Mouse (Mus musculus) thymus, postnatal 14 days (tissue): ENCODE results near the gene Incenp.
A peak's percentile ranks its signal among the peaks of the same experiment; 100 is the strongest.
"Not testable (repeated sequence)": the region's sequence is repeated elsewhere in the genome, so short reads cannot be mapped to it uniquely, and the experiment has no call there.

ENCODE experiments used
- DNase-seq: peaks from one replicate; pipeline ENCODE4 v3.0.0; 2021

Incenp gene

GRCm38 (mm10) chr19:9917727-9918126 is 18.4 kb upstream of the Incenp start:
- DNase-seq = no peak

GRCm38 (mm10) chr19:9915935-9916334 is 16.6 kb upstream of the Incenp start:
- peak; percentile 85 for DNase-seq

GRCm38 (mm10) chr19:9914346-9914745 is 15.0 kb upstream of the Incenp start:
- DNase-seq = no peak

GRCm38 (mm10) chr19:9913784-9914183 is 14.4 kb upstream of the Incenp start:
- DNase-seq = no peak

- peak; percentile 69 for DNase-seq
Measured at GRCm38 (mm10) chr19:9911314-9911754, 12.0 kb upstream of the Incenp start.

GRCm38 (mm10) chr19:9909351-9909750 is 10.0 kb upstream of the Incenp start:
- no peak for DNase-seq

GRCm38 (mm10) chr19:9900696-9901095 is 1.3 kb upstream of the Incenp start:
- DNase-seq = not testable (repeated sequence)

- DNase-seq = no peak
Measured at GRCm38 (mm10) chr19:9899780-9900146, 412 bp upstream of the Incenp start.

- DNase-seq = no peak
Measured at GRCm38 (mm10) chr19:9898339-9899066, 848 bp downstream of the Incenp start.

GRCm38 (mm10) chr19:9896067-9896466 is 3.3 kb downstream of the Incenp start:
- DNase-seq = no peak

GRCm38 (mm10) chr19:9886771-9887170 is 12.6 kb downstream of the Incenp start:
- no peak for DNase-seq

- DNase-seq = no peak
Measured at GRCm38 (mm10) chr19:9886348-9886747, 13.0 kb downstream of the Incenp start.

- no peak for DNase-seq
Measured at GRCm38 (mm10) chr19:9878186-9878835, 21.0 kb downstream of the Incenp start.

- DNase-seq = no peak
Measured at GRCm38 (mm10) chr19:9865466-9865865, 33.9 kb downstream of the Incenp start.

- DNase-seq = no peak
Measured at GRCm38 (mm10) chr19:9864856-9865255, 34.5 kb downstream of the Incenp start.

GRCm38 (mm10) chr19:9860821-9861220 is 38.5 kb downstream of the Incenp start:
- not testable (repeated sequence) for DNase-seq

- not testable (repeated sequence) for DNase-seq
Measured at GRCm38 (mm10) chr19:9849368-9850075, 49.8 kb downstream of the Incenp start.

- no peak for DNase-seq
Measured at GRCm38 (mm10) chr19:9847262-9847661, 52.1 kb downstream of the Incenp start, which contains the start of gene Scgb2a2. TSS of gene Scgb2a2 (plus strand) at chr19:9847562.

- no peak for DNase-seq
Measured at GRCm38 (mm10) chr19:9837341-9837715, 62.0 kb downstream of the Incenp start.

- DNase-seq = peak; percentile 47
Measured at GRCm38 (mm10) chr19:9836581-9837340, 62.6 kb downstream of the Incenp start.
